Mouse (Mus musculus) megakaryocyte, embryonic 14.5 days (primary cell): ENCODE data around the gene Sh3bgrl3.

Source experiments
- FLI1 ChIP-seq: IDR thresholded peaks from 2 replicates; pipeline ENCODE4 v1.6.1; 2012; ENCODE audit warnings: low read length, inconsistent platforms, mixed read lengths
- GATA1 ChIP-seq: IDR thresholded peaks from 3 replicates; pipeline ENCODE4 v1.6.1; 2012; ENCODE audit warnings: mixed read lengths, low read length, inconsistent platforms, borderline replicate concordance

GRCm38 (mm10) chr4:134165548-134166465, 37.2 kb upstream of the Sh3bgrl3 start:
- TF ChIP-seq GATA1 (no peak), FLI1 (no peak)
